Mouse (Mus musculus) gastrocnemius, postnatal 25 days (tissue): ENCODE results near the gene Fam222b. TPM values are rescaled to one million over a fixed set of nuclear protein-coding genes. Genes with fewer than 3 reads are reported as not detected.
"Not testable (repeated sequence)": the region's sequence is repeated elsewhere in the genome, so short reads cannot be mapped to it uniquely, and the experiment has no call there.

Source experiments
- DNase-seq: peaks from one replicate; pipeline ENCODE4 v3.0.0; 2022
- total RNA-seq, 2 experiments: library from RNA; stranded (reverse); gene quantifications; 1 replicate in 1 of 2; 2 replicates in 1 of 2; pipeline ENCODE4 v1.2.3; 2021

Fam222b gene
- total RNA-seq, 2 experiments from 2014 or later, result 5.4 to 5.8 TPM

- no peak for DNase-seq
Observed at GRCm38 (mm10) chr11:78180081-78180761, 85.8 kb downstream of the Fam222b start.

GRCm38 (mm10) chr11:78181830-78182357 lies 87.4 kb downstream of the Fam222b start:
- DNase-seq, result no peak

GRCm38 (mm10) chr11:78182450-78182849 lies 88.0 kb downstream of the Fam222b start:
- no peak for DNase-seq

GRCm38 (mm10) chr11:78182961-78183844 lies 88.7 kb downstream of the Fam222b start, which contains the start of gene Rpl23a:
TSS of gene Rpl23a (minus strand) at chr11:78183584.
- peak; percentile 79 for DNase-seq

GRCm38 (mm10) chr11:78183884-78184514 lies 89.5 kb downstream of the Fam222b start:
- no peak for DNase-seq

- not testable (repeated sequence) for DNase-seq
Observed at GRCm38 (mm10) chr11:78184702-78185101, 90.2 kb downstream of the Fam222b start.

GRCm38 (mm10) chr11:78188331-78189233 lies 94.1 kb downstream of the Fam222b start, which contains the start of gene Rab34:
TSS of gene Rab34 (plus strand) at chr11:78188430.
- DNase-seq, result peak; percentile 79

GRCm38 (mm10) chr11:78189234-78190040 lies 95.0 kb downstream of the Fam222b start:
- DNase-seq, result peak; percentile 53

GRCm38 (mm10) chr11:78190041-78190440 lies 95.6 kb downstream of the Fam222b start:
- DNase-seq, result no peak

- DNase-seq, result no peak
Observed at GRCm38 (mm10) chr11:78193113-78193512, 98.7 kb downstream of the Fam222b start, which contains the start of gene Proca1. TSS of gene Proca1 (plus strand) at chr11:78193392.

GRCm38 (mm10) chr11:78194411-78195100 lies 100.1 kb downstream of the Fam222b start:
- DNase-seq, result peak; percentile 63

GRCm38 (mm10) chr11:78195101-78195863 lies 100.8 kb downstream of the Fam222b start:
- no peak for DNase-seq

- DNase-seq, result no peak
Observed at GRCm38 (mm10) chr11:78202372-78202771, 107.9 kb downstream of the Fam222b start.

- no peak for DNase-seq
Observed at GRCm38 (mm10) chr11:78204287-78204686, 109.8 kb downstream of the Fam222b start.

GRCm38 (mm10) chr11:78205361-78206206 lies 111.1 kb downstream of the Fam222b start:
- DNase-seq, result no peak
